Mouse (Mus musculus): ENCODE results near the gene Serinc3. TPM values are rescaled to one million over a fixed set of nuclear protein-coding genes. Genes with fewer than 3 reads are reported as not detected.

Gene Serinc3
- total and polyA plus RNA-seq, 3 experiments = 345 to 611 (median 467) TPM

GRCm38 (mm10) chr2:163615401-163615800, 29.5 kb downstream of the Serinc3 start:
- no peak overlapping the region for H3K4me3 ChIP-seq (replicated peaks in 1 of 3; ENCODE audit: low read depth in 2 of 3, low read length in 2 of 3, poor library complexity in 1 of 3)
- no peak overlapping the region for H3K9ac ChIP-seq (ENCODE audit: insufficient read depth, low read depth)
- H3K27me3 ChIP-seq (replicated peaks) = no peaks in the 10 kb centered on the region
- peaks cover 4% of the 10 kb centered on the region for H3K9me3 ChIP-seq (replicated peaks; ENCODE audit: low read length)
- no peak overlapping the region for H3K4me2 ChIP-seq (ENCODE audit: insufficient read depth, low read depth, poor library complexity, severe bottlenecking)
- no peaks in the 10 kb centered on the region for H3K79me2 ChIP-seq (replicated peaks; ENCODE audit: control insufficient read depth, extremely low read depth, insufficient read depth, poor library complexity, severe bottlenecking)
- no peaks in the 10 kb centered on the region for H3K4me1 ChIP-seq (ENCODE audit: control insufficient read depth in 1 of 2, insufficient read depth in 2 of 2)
- dilution Hi-C loops (cut with MboI; ENCODE audit: extremely low pct_ligation_motif_present, extremely low pct_unique_long_range_greater_than_20kb, low sequenced_read_pairs) (no loop called here), in situ Hi-C loops (cut with MboI; ENCODE audit: low pct_ligation_motif_present, low pct_unique_long_range_greater_than_20kb, low sequenced_read_pairs) (no loop called here)
- DNase-seq (ENCODE audit: extremely low read depth) = no peak
- H3K27ac ChIP-seq (ENCODE audit: insufficient read depth, low read depth) = no peak overlapping the region; the same call in none of the 2 replicates
- H3K36me3 ChIP-seq (replicated peaks in 1 of 2; ENCODE audit: control insufficient read depth in 1 of 2, insufficient read depth in 1 of 2, low read length in 1 of 2) = peaks cover 78 to 98% of the 10 kb centered on the region in 2 experiments
- peak; percentile 33 for TF ChIP-seq POLR2A (IDR thresholded peaks at IDR 0.05; ENCODE audit: low read depth, low read length)
- no peak for TF ChIP-seq SIN3A (IDR thresholded peaks at IDR 0.05; ENCODE audit: low read length)
- no peak; the same call in none of the 2 replicates for TF ChIP-seq ZMIZ1 (IDR thresholded peaks at IDR 0.05; ENCODE audit: low read depth, low read length)
- no peak for TF ChIP-seq KAT2A (IDR thresholded peaks at IDR 0.05; ENCODE audit: insufficient replicate concordance, low read length)
- TF ChIP-seq NELFE (IDR thresholded peaks at IDR 0.05; ENCODE audit: low read depth, low read length) = no peak
- TF ChIP-seq CHD2 (IDR thresholded peaks at IDR 0.05; ENCODE audit: low read length) = no peak
- TF ChIP-seq MAFK (IDR thresholded peaks at IDR 0.05; ENCODE audit: insufficient replicate concordance, low read length) = no peak
- no peak for TF ChIP-seq E2F4 (IDR thresholded peaks at IDR 0.05; ENCODE audit: insufficient replicate concordance, low read depth, low read length)

- Histone ChIP-seq H3K9ac (ENCODE audit: insufficient read depth, low read depth) (no peak overlapping the region), H3K9me3 (replicated peaks; ENCODE audit: low read length) (peaks cover 4% of the 10 kb centered on the region), H3K4me2 (ENCODE audit: insufficient read depth, low read depth, poor library complexity, severe bottlenecking) (no peak overlapping the region), H3K79me2 (replicated peaks; ENCODE audit: control insufficient read depth, extremely low read depth, insufficient read depth, poor library complexity, severe bottlenecking) (no peaks in the 10 kb centered on the region), H3K36me3 (replicated peaks in 1 of 2; ENCODE audit: control insufficient read depth in 1 of 2, insufficient read depth in 1 of 2, low read length in 1 of 2) (peaks cover 72 to 98% of the 10 kb centered on the region in 2 experiments), H3K27me3 (replicated peaks) (no peaks in the 10 kb centered on the region), H3K4me1 (ENCODE audit: control insufficient read depth in 1 of 2, insufficient read depth in 2 of 2) (peaks cover 0 to 6% of the 10 kb centered on the region in 2 experiments; a peak in 2 of 4 replicates), H3K4me3 (replicated peaks in 1 of 3; ENCODE audit: low read depth in 2 of 3, low read length in 2 of 3, poor library complexity in 1 of 3) (no peak overlapping the region), H3K27ac (ENCODE audit: insufficient read depth, low read depth) (no peak overlapping the region)
- in situ Hi-C loops (cut with MboI; ENCODE audit: low pct_ligation_motif_present, low pct_unique_long_range_greater_than_20kb, low sequenced_read_pairs) (no loop called here), dilution Hi-C loops (cut with MboI; ENCODE audit: extremely low pct_ligation_motif_present, extremely low pct_unique_long_range_greater_than_20kb, low sequenced_read_pairs) (no loop called here)
- no peak for TF ChIP-seq UBTF (IDR thresholded peaks at IDR 0.05; ENCODE audit: low read depth, low read length)
- no peak for TF ChIP-seq MYC (IDR thresholded peaks at IDR 0.05; ENCODE audit: low read depth, low read length)
- TF ChIP-seq MAFK (IDR thresholded peaks at IDR 0.05; ENCODE audit: insufficient replicate concordance, low read length) = no peak
- TF ChIP-seq MXI1 (IDR thresholded peaks at IDR 0.05; ENCODE audit: low read depth, low read length) = no peak
- 0 out of 2 replicates have a peak, but pooled peaks have one; percentile 10 for TF ChIP-seq ZMIZ1 (IDR thresholded peaks at IDR 0.05; ENCODE audit: low read depth, low read length)
- no peak for TF ChIP-seq E2F4 (IDR thresholded peaks at IDR 0.05; ENCODE audit: insufficient replicate concordance, low read depth, low read length)
- no peak for TF ChIP-seq SIN3A (IDR thresholded peaks at IDR 0.05; ENCODE audit: low read length)
- no peak for TF ChIP-seq JUN (IDR thresholded peaks at IDR 0.05; ENCODE audit: insufficient read depth, low read depth, low read length)
- no peak for DNase-seq (ENCODE audit: extremely low read depth)
Observed at GRCm38 (mm10) chr2:163613990-163614389, 30.9 kb downstream of the Serinc3 start.

- no peak for DNase-seq (ENCODE audit: extremely low read depth)
- Histone ChIP-seq H3K9ac (ENCODE audit: insufficient read depth, low read depth) (no peak overlapping the region), H3K9me3 (replicated peaks; ENCODE audit: low read length) (peaks cover 4% of the 10 kb centered on the region), H3K4me1 (ENCODE audit: control insufficient read depth in 1 of 2, insufficient read depth in 2 of 2) (peaks cover 0 to 13% of the 10 kb centered on the region in 2 experiments; a peak in 2 of 4 replicates), H3K36me3 (replicated peaks in 1 of 2; ENCODE audit: control insufficient read depth in 1 of 2, insufficient read depth in 1 of 2, low read length in 1 of 2) (peaks cover 68 to 95% of the 10 kb centered on the region in 2 experiments), H3K4me2 (ENCODE audit: insufficient read depth, low read depth, poor library complexity, severe bottlenecking) (no peak overlapping the region), H3K79me2 (replicated peaks; ENCODE audit: control insufficient read depth, extremely low read depth, insufficient read depth, poor library complexity, severe bottlenecking) (no peaks in the 10 kb centered on the region), H3K4me3 (replicated peaks in 1 of 3; ENCODE audit: low read depth in 2 of 3, low read length in 2 of 3, poor library complexity in 1 of 3) (no peak overlapping the region), H3K27me3 (replicated peaks) (no peaks in the 10 kb centered on the region), H3K27ac (ENCODE audit: insufficient read depth, low read depth) (no peak overlapping the region)
- TF ChIP-seq POLR2AphosphoS2 (IDR thresholded peaks at IDR 0.05; ENCODE audit: low read depth, low read length) (0 out of 2 replicates have a peak, but pooled peaks have one; percentile 34), JUN (IDR thresholded peaks at IDR 0.05; ENCODE audit: insufficient read depth, low read depth, low read length) (no peak)
- in situ Hi-C loops (cut with MboI; ENCODE audit: low pct_ligation_motif_present, low pct_unique_long_range_greater_than_20kb, low sequenced_read_pairs) = no loop called here
- dilution Hi-C loops (cut with MboI; ENCODE audit: extremely low pct_ligation_motif_present, extremely low pct_unique_long_range_greater_than_20kb, low sequenced_read_pairs) = no loop called here
Observed at GRCm38 (mm10) chr2:163613206-163613605, 31.7 kb downstream of the Serinc3 start.

Data from CH12.LX (cell line).